Mouse (Mus musculus): ENCODE measurements around the gene Atg2b. TPM values are rescaled to one million over a fixed set of nuclear protein-coding genes. Genes with fewer than 3 reads are reported as not detected.
A peak's percentile ranks its signal among the peaks of the same experiment; 100 is the strongest.

The Atg2b gene
- 13.8 and 14.6 TPM in 2 replicates for polyA plus RNA-seq (2014; fragmentation: Nextera tagmentation; extraction: Ambion mirVana)

DNA sequence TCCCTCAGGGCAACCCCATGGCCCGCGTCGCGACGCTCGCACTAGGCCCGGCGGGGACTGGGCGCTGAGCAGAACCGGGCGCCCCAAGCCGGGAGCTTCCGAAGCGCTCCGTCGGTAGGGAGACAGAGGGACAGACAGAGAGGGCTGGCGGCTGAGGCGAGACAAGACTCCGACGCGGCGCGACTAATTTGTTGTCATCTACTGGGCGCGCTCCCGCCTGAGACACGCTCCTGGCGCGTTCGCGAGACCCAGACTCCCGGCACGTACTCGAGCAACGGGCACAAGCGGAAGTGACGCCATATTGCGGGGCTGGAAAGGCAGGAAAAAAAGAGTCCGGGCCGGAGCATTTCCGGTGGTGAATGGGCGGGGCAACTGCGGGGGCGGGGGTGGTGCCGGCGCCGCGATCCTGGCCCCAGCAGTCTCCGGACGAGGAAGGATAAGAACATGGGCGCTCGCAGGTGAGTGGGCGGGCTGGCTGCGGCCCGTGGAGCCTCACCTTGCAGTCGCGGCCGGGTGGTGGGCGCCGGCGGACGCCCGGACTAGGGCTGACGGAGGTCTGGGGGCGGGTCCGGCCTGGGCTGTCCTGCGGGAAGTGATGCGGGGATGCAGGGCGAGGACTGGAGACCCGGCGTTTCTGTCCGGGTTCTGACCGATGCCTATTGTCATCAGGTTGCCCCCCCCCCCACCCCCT, at the start of gene Atg2b:
Gene Atg2b (minus strand): TSS at position 211 of the 691 bp plus-strand sequence.
- peak within 1 kb of the TSS; percentile 88 for H3K9ac ChIP-seq (ENCODE audit: low read length)
- H3K27me3 ChIP-seq (replicated peaks; ENCODE audit: control insufficient read depth, insufficient read depth, low read length): no peaks in the 10 kb centered on the region
- H3K4me1 ChIP-seq (ENCODE audit: control insufficient read depth, insufficient read depth, low read length): peaks cover 21% of the 10 kb centered on the region
- peaks cover 8% of the 10 kb centered on the region for H3K36me3 ChIP-seq (ENCODE audit: control insufficient read depth, insufficient read depth, low read length)
- H3K4me2 ChIP-seq (ENCODE audit: low read length): peak within 1 kb of the TSS; percentile 87
- H3K9me3 ChIP-seq (replicated peaks; ENCODE audit: control insufficient read depth, low read length): no peaks in the 10 kb centered on the region
- under 1% methylated on average over 70 of the region's 73 CpGs for WGBS
- H3K27ac ChIP-seq (ENCODE audit: low read depth, low read length): peak within 1 kb of the TSS; percentile 93
- peak; percentile 99 for DNase-seq (ENCODE audit: low spot score)
- peak; percentile 93 for ATAC-seq
- H3K4me3 ChIP-seq (ENCODE audit: low read depth, low read length): peak within 1 kb of the TSS; percentile 92

DNA sequence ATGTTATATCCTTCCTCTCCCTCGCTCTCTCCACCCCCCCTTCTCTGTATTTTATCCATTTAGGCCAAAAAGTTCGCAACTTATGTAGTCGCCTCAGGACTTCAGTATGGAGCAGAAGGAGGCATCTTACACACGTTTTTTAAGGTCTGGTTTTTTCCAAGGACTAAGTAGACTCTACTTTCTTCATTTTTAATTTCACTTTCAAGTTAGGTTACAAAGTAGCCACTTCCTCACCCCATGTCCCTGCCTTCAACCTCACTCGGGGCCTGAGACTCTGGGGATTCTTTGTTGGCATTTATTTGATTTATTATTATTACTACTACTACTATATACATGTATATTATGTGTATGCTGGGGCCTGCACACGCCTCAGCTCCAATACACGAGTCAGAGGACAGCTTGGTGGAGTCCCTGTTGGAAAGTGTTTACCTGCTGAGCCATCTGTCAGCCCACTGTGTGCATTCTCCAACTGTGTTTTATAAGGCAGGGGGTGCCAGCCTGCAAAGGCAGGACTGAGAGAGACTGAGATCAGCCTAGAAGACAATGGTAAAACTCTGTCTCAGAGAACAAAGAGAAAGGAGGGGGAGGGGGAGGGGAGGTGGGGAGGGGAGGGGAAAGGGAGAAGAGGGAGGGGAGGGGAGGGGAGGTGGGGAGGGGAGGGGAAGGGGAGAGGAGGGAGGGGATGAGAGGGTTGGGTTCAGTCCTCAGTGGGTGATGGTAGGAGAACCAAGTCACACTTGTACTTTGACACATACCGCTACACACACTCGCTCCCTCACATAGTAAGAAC, 48.6 kb upstream of the Atg2b start:
- Histone ChIP-seq H3K36me3 (ENCODE audit: control insufficient read depth, insufficient read depth, low read length) (no peaks in the 10 kb centered on the region), H3K4me3 (ENCODE audit: low read depth, low read length) (no peak overlapping the region), H3K4me2 (ENCODE audit: low read length) (no peak overlapping the region), H3K4me1 (ENCODE audit: control insufficient read depth, insufficient read depth, low read length) (no peaks in the 10 kb centered on the region), H3K9ac (ENCODE audit: low read length) (no peak overlapping the region), H3K27me3 (replicated peaks; ENCODE audit: control insufficient read depth, insufficient read depth, low read length) (no peaks in the 10 kb centered on the region), H3K27ac (ENCODE audit: low read depth, low read length) (no peak overlapping the region), H3K9me3 (replicated peaks; ENCODE audit: control insufficient read depth, low read length) (no peaks in the 10 kb centered on the region)
- no peak for ATAC-seq
- DNase-seq (ENCODE audit: low spot score): peak; percentile 10
- 81% methylated on average over 9 of the region's 9 CpGs for WGBS

DNA sequence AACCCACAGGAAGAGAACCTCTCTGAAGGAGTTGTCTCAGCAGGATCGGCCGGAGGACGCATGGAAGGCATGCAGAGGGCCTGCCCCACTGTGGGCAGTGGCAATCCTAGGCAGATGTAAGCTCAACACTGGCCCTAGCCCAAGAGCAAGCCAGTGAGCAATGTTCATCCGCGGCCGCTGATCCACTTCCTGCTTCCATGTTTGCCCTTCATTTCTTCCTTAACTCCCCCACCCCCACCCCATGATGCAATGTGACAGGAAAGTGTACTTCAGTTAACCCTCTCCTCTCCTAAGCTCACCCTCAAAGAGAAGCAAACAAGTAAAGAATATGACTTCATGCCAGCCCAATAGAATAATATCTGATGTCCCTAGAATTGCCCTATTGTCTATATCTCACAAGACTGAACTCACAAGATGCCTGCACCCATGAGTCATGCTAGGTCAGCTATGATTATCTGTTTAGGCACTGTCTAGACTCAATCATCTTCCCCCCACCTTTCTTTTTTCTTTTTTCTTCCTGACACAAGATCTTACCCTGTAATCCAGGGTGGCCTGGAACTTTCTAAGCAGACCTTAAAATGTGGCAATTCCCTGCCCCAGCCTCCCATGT, 45.9 kb upstream of the Atg2b start:
- WGBS: 84% methylated on average over 6 of the region's 6 CpGs
- ATAC-seq: no peak
- Histone ChIP-seq H3K9me3 (replicated peaks; ENCODE audit: control insufficient read depth, low read length) (no peaks in the 10 kb centered on the region), H3K36me3 (ENCODE audit: control insufficient read depth, insufficient read depth, low read length) (no peaks in the 10 kb centered on the region), H3K4me1 (ENCODE audit: control insufficient read depth, insufficient read depth, low read length) (no peaks in the 10 kb centered on the region), H3K9ac (ENCODE audit: low read length) (no peak overlapping the region), H3K4me3 (ENCODE audit: low read depth, low read length) (no peak overlapping the region), H3K27me3 (replicated peaks; ENCODE audit: control insufficient read depth, insufficient read depth, low read length) (no peaks in the 10 kb centered on the region), H3K4me2 (ENCODE audit: low read length) (no peak overlapping the region), H3K27ac (ENCODE audit: low read depth, low read length) (no peak overlapping the region)
- no peak for DNase-seq (ENCODE audit: low spot score)

DNA sequence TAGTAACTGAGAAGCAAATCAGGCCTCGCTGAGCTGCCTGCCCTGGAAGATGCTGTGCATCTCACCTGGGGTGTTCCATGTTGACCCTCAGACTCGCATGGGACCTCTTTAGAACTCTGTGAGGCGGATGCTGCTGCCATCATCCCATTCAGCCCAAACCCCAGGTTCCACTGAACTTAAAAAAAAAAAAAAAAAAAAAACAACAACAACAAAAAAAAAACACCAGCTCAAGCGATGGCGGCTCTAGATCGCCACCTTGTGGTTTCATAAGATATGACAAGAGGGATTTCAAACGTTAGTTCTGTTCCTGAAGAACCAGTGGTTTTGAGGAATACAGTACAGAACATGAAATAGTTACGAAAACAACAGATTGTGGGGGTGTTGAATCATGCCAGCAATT, 43.0 kb upstream of the Atg2b start:
- no peak for ATAC-seq
- Histone ChIP-seq H3K9ac (ENCODE audit: low read length) (no peak overlapping the region), H3K4me2 (ENCODE audit: low read length) (no peak overlapping the region), H3K4me3 (ENCODE audit: low read depth, low read length) (no peak overlapping the region), H3K27ac (ENCODE audit: low read depth, low read length) (no peak overlapping the region), H3K4me1 (ENCODE audit: control insufficient read depth, insufficient read depth, low read length) (no peaks in the 10 kb centered on the region), H3K36me3 (ENCODE audit: control insufficient read depth, insufficient read depth, low read length) (no peaks in the 10 kb centered on the region), H3K9me3 (replicated peaks; ENCODE audit: control insufficient read depth, low read length) (no peaks in the 10 kb centered on the region), H3K27me3 (replicated peaks; ENCODE audit: control insufficient read depth, insufficient read depth, low read length) (no peaks in the 10 kb centered on the region)
- DNase-seq (ENCODE audit: low spot score): peak; percentile 68
- 26% methylated on average over 8 of the region's 8 CpGs for WGBS

DNA sequence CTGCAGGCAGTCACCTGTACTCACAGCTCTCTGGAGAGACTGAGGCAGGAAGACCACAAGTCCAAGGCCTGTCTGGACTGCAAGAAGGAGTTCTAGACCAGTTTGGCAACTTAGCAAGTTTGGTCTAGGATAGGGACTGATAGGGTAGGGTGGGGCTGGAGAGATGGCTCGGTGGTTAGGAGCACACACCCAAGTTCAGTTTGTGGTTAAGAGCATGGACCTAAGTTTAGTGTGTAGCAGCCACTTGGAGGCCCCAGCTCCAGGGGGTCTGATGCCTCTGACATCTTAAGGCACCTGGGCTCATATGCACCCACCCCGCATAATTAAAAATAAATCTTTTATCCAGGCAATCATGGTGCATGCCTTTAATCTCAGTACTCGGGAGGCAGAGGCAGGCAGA, 42.3 kb upstream of the Atg2b start:
- no peak overlapping the region for H3K9ac ChIP-seq (ENCODE audit: low read length)
- 94% methylated on average over 3 of the region's 3 CpGs for WGBS
- H3K4me3 ChIP-seq (ENCODE audit: low read depth, low read length): no peak overlapping the region
- DNase-seq (ENCODE audit: low spot score) (no peak), ATAC-seq (no peak)
- H3K36me3 ChIP-seq (ENCODE audit: control insufficient read depth, insufficient read depth, low read length): no peaks in the 10 kb centered on the region
- H3K27me3 ChIP-seq (replicated peaks; ENCODE audit: control insufficient read depth, insufficient read depth, low read length): no peaks in the 10 kb centered on the region
- H3K4me1 ChIP-seq (ENCODE audit: control insufficient read depth, insufficient read depth, low read length): no peaks in the 10 kb centered on the region
- H3K27ac ChIP-seq (ENCODE audit: low read depth, low read length): no peak overlapping the region
- no peaks in the 10 kb centered on the region for H3K9me3 ChIP-seq (replicated peaks; ENCODE audit: control insufficient read depth, low read length)
- no peak overlapping the region for H3K4me2 ChIP-seq (ENCODE audit: low read length)

DNA sequence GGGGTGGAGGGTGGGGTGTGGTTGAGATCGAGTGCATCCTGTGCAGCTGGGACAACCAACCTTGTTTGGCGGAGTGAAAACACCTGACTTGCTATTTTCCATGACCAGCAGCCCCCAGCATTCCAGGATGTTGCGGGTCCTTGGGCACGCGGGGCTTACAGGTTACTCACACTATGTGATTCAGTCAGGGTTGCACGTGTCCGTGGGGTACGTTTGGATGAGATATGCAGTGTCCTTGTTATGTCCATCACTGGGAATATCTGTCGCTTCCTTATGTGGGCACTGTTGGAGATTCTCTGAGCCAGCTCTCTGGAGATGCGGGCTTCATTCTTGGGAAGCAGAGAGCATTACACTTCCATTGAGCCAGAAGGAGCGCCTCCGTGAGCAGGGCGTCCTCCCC, 40.7 kb upstream of the Atg2b start:
- ATAC-seq (no peak), DNase-seq (ENCODE audit: low spot score) (no peak)
- no peak overlapping the region for H3K9ac ChIP-seq (ENCODE audit: low read length)
- no peaks in the 10 kb centered on the region for H3K36me3 ChIP-seq (ENCODE audit: control insufficient read depth, insufficient read depth, low read length)
- no peak overlapping the region for H3K27ac ChIP-seq (ENCODE audit: low read depth, low read length)
- no peaks in the 10 kb centered on the region for H3K9me3 ChIP-seq (replicated peaks; ENCODE audit: control insufficient read depth, low read length)
- H3K4me3 ChIP-seq (ENCODE audit: low read depth, low read length): no peak overlapping the region
- H3K4me2 ChIP-seq (ENCODE audit: low read length): no peak overlapping the region
- 80% methylated on average over 13 of the region's 13 CpGs for WGBS
- no peaks in the 10 kb centered on the region for H3K4me1 ChIP-seq (ENCODE audit: control insufficient read depth, insufficient read depth, low read length)
- H3K27me3 ChIP-seq (replicated peaks; ENCODE audit: control insufficient read depth, insufficient read depth, low read length): no peaks in the 10 kb centered on the region

DNA sequence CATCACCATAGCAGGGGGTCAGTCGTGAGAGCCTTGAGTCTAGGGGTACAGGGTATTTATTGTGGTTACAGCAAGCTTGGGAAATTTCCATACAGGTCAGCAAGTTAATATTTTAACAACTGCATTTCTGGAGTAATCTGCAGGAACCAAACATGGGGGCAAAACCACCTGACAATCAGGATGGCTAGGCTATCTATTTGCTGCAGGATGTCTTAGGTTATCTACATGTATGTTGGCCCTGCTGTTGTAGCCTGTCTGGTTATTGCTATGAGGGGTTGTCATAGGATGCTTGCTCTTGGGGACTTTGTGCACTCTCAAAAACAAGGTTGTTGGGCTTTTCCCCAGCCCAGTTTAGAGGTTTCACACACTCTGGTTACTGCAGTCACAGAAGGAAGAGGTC, 39.6 kb upstream of the Atg2b start:
- H3K27me3 ChIP-seq (replicated peaks; ENCODE audit: control insufficient read depth, insufficient read depth, low read length): no peaks in the 10 kb centered on the region
- H3K36me3 ChIP-seq (ENCODE audit: control insufficient read depth, insufficient read depth, low read length): no peaks in the 10 kb centered on the region
- no peaks in the 10 kb centered on the region for H3K9me3 ChIP-seq (replicated peaks; ENCODE audit: control insufficient read depth, low read length)
- H3K4me2 ChIP-seq (ENCODE audit: low read length): no peak overlapping the region
- DNase-seq (ENCODE audit: low spot score) (no peak), ATAC-seq (no peak)
- H3K27ac ChIP-seq (ENCODE audit: low read depth, low read length): no peak overlapping the region
- no peak overlapping the region for H3K9ac ChIP-seq (ENCODE audit: low read length)
- no peaks in the 10 kb centered on the region for H3K4me1 ChIP-seq (ENCODE audit: control insufficient read depth, insufficient read depth, low read length)
- 87% methylated on average over 1 of the region's 1 CpGs for WGBS
- H3K4me3 ChIP-seq (ENCODE audit: low read depth, low read length): no peak overlapping the region

DNA sequence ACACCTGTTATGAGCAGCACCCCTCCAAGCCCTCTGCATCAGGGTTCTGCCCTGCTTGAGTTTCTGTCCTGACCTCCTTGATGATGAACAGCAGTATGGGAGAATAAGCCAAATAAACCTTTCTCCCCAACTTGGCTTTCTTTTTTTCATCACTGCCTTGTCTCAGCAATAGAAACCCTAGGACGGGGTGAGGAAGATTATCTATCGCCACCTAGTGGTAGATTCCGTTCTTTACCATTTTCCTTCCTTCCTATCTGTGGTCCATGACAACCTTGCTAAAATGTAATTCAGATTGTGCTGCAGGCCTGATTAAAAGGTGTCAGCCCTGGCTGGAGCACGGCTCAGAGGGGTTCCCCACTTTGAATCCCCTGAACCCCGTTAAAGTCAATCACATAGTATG, 37.6 kb upstream of the Atg2b start:
- no peak overlapping the region for H3K27ac ChIP-seq (ENCODE audit: low read depth, low read length)
- no peaks in the 10 kb centered on the region for H3K4me1 ChIP-seq (ENCODE audit: control insufficient read depth, insufficient read depth, low read length)
- no peaks in the 10 kb centered on the region for H3K9me3 ChIP-seq (replicated peaks; ENCODE audit: control insufficient read depth, low read length)
- no peaks in the 10 kb centered on the region for H3K27me3 ChIP-seq (replicated peaks; ENCODE audit: control insufficient read depth, insufficient read depth, low read length)
- H3K4me2 ChIP-seq (ENCODE audit: low read length): no peak overlapping the region
- ATAC-seq: peak; percentile 78
- no peaks in the 10 kb centered on the region for H3K36me3 ChIP-seq (ENCODE audit: control insufficient read depth, insufficient read depth, low read length)
- H3K4me3 ChIP-seq (ENCODE audit: low read depth, low read length): no peak overlapping the region
- no peak overlapping the region for H3K9ac ChIP-seq (ENCODE audit: low read length)
- peak; percentile 83 for DNase-seq (ENCODE audit: low spot score)
- 3% methylated on average over 5 of the region's 5 CpGs for WGBS
